Mouse (Mus musculus): ENCODE results near the gene Plxna4.

The Plxna4 gene

DNA sequence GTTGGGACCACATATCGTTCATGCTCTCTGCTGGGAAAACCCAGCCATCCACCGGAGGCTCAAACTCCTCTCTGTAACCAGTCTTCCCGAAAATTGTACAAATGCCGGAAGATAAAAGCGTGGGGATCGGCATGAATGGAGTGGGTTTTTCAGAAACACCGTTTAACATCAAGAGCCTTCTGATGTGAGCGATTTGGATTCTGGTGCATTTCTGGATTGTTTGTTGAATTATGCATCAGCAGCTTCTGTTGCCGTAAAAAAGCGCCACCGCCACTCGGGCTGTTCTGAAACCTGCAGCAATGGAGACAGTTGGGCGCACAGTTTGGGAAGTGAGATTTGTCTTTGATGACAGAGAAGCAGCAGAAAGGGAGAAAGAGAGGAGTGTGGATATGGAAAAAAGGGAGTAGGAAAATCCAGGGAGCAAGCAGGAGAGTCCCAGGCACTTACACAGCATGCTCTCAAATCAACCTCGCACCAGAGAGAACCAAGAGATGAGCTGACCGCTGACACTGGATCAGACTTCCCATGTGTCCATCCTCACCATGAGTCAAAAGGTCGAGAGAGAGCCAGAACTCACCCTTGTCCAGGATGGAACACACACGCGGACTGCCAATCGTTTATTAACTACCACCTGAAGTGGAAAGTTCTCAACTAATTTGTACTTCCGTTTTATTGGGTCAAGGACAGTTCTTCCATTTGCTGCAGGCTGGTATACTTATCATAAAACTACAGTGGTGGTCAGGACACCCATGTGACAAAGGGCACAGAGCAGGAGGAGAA, 181.5 kb downstream of the Plxna4 start:
- DNase-seq (ENCODE audit: low spot score in 2 of 2): no peak

GRCm38 (mm10) chr6:32402560-32403235, 185.3 kb downstream of the Plxna4 start:
- DNase-seq (ENCODE audit: low spot score in 2 of 2): no peak

DNA sequence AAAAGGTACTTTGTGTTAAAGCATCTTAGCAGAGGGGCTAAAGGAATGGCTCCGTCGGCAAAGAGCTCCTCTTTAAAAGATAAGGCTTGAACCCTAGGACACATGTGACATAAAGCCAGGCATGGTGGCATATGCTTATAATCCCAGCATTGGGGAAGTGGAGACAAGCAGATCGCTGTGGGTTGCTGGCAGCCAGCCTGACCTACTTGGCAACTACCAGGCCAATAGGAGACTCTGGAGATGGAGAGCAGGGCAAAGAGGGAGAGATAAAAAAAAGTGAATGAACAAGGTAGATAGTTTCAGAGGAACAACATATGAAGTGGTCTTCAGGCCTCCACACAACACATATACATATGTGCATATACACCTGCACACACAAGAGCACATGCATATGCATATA, 189.7 kb downstream of the Plxna4 start:
- DNase-seq (ENCODE audit: low spot score in 2 of 2): no peak

- DNase-seq (ENCODE audit: low spot score in 2 of 2): peak; percentile 50 to 57
These were observed 190.8 kb downstream of the Plxna4 start for GRCm38 (mm10) chr6:32397133-32397730.

GRCm38 (mm10) chr6:32395415-32395814, 192.6 kb downstream of the Plxna4 start:
- DNase-seq (ENCODE audit: low spot score in 2 of 2): no peak

DNA sequence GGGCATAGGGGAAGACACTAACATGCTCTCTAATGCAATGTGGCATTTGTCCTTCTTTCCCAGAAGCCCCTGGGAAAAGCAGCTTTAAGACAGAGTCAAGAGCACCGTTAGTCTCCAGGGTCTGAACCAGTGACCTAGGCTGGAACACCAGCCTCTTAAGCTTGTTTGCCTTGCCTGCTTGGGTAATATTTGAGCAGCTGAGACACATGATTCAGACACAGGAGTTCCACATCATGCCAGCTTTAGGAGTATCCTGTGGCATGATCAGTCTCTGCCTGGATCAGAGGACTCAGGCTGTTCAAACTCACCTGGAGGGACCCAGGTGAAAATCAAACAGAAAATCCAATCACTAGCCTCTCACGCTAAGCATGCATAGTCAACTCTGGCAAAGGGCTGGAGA, 195.7 kb downstream of the Plxna4 start:
- no peak for DNase-seq (ENCODE audit: low spot score in 2 of 2)

DNA sequence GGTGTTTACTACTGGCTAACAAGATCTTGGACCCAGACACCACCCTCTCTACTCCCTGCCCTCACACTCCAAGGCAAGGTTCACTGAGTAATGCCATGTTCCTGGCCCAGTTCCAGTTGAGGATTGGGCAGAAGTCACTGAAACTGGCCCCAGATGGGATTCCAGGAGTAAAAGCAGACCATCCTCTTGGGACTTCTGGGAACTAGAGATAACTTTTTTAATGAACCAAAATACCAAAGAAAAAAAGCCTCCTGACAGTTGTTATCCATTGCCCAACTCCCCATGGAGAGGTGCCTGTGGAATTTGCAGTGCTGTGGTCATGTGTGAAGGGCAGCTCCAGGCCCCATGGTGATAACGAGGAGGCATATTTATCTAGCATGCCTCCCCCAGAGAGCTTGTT, 199.7 kb downstream of the Plxna4 start:
- no peak for DNase-seq (ENCODE audit: low spot score in 2 of 2)

- DNase-seq (ENCODE audit: low spot score in 2 of 2): no peak
These were observed 201.1 kb downstream of the Plxna4 start for GRCm38 (mm10) chr6:32386915-32387314.

GRCm38 (mm10) chr6:32384937-32385336, 203.1 kb downstream of the Plxna4 start:
- DNase-seq (ENCODE audit: low spot score in 2 of 2): no peak

- DNase-seq (ENCODE audit: low spot score in 2 of 2): no peak
These were observed 203.6 kb downstream of the Plxna4 start for GRCm38 (mm10) chr6:32384423-32384822.

- DNase-seq (ENCODE audit: low spot score in 2 of 2): no peak
These were observed 206.5 kb downstream of the Plxna4 start for GRCm38 (mm10) chr6:32381516-32381915.

GRCm38 (mm10) chr6:32377181-32377580, 210.8 kb downstream of the Plxna4 start:
- peak; percentile 16 to 34 for DNase-seq (ENCODE audit: low spot score in 2 of 2)

- DNase-seq (ENCODE audit: low spot score in 2 of 2): no peak
These were observed 214.0 kb downstream of the Plxna4 start for GRCm38 (mm10) chr6:32373931-32374361.

GRCm38 (mm10) chr6:32369092-32369491, 218.9 kb downstream of the Plxna4 start:
- no peak for DNase-seq (ENCODE audit: low spot score in 2 of 2)

- no peak for DNase-seq (ENCODE audit: low spot score in 2 of 2)
These were observed 219.6 kb downstream of the Plxna4 start for GRCm38 (mm10) chr6:32368408-32368807.

DNA sequence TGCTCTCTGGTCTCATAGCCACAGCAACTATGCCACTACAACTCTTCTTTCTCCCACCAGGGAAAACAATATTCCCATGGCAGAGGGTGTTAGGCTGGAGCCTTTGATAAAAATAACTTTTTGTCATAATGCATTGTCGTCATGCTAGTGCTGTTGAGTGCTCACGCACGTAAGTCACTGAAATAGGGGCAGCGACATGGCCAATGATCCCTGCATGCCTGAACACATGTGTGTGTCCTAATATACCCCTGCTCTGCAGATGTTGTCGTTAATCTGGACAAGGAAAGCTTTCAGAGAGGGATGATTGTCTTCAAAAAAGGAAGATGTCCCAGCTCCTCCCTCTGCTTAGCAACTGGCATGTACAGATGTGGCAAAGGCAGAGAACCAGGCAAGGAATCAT, 223.1 kb downstream of the Plxna4 start:
- no peak for DNase-seq (ENCODE audit: low spot score in 2 of 2)

GRCm38 (mm10) chr6:32363489-32364068, 224.4 kb downstream of the Plxna4 start:
- no peak for DNase-seq (ENCODE audit: low spot score in 2 of 2)

- no peak for DNase-seq (ENCODE audit: low spot score in 2 of 2)
These were observed 225.6 kb downstream of the Plxna4 start for GRCm38 (mm10) chr6:32362421-32362820.

DNA sequence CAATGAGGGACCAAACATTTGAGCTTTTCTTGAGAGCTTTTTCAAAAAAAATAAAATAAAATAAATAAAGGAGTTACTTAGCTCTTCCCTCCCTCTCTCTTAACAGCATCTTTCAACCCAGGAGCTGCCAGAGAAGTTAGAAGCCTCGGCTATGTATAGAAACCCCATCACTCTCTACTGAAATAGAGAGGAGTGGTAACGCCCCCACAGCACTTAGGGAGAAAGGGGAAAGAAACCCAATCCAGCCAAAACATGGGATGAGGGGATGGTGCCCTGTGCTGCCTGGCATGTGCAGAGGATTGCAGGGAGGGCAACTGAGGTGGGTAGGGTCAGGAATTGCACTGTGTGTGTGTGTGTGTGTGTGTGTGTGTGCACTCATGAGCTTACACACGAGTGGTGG, 228.3 kb downstream of the Plxna4 start:
- DNase-seq (ENCODE audit: low spot score in 2 of 2): peak in 1 of 2 experiments; percentile 51

GRCm38 (mm10) chr6:32357497-32357896, 230.5 kb downstream of the Plxna4 start:
- no peak for DNase-seq (ENCODE audit: low spot score in 2 of 2)

DNA sequence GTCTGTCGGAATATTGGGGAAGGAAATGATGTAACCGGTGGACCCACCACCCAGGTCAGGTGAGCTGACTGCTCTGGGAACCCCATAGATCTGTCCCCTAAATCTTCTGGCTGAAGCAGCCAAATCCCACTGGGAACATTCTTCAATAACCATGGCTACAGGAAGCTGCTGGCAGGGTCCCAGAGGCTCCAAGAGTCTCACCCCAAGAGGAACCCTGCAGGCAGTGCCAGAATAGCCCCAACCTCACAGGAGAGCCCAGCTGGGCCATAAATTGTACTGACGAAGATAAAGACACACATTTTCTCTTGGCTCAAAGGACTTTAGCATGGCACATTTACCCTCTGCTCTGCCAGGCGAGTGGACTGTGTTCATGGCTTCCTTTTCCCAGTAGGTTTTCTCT, 232.4 kb downstream of the Plxna4 start:
- DNase-seq (ENCODE audit: low spot score in 2 of 2): no peak

DNA sequence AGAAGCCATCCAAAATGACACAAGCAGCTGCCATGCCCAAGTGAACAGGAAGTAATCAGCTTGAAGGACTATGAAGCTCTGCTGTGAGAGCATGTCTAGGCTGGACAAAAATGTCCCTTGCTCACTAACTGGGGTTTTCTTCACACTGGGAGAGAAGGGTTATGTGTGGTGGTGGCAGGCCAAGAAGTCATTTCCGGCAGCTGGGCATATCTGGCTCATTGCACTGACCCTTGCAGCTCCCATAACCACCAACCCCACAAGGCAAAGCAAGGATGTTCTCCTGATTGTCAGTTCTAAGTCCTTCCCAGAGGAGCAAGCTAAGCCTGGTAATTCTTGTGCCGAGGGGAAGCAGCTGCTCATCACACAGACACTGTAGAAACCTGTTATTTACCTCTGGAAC, 239.0 kb downstream of the Plxna4 start:
- DNase-seq (ENCODE audit: low spot score in 2 of 2): no peak
